Mouse (Mus musculus): ENCODE measurements at regions not wholly inside any gene's neighbourhood (a gene's known extent, or its start where the extent isn't known, plus 50 kb on each side); places are given as distances from the start of the nearest gene placed in this dataset.

- DNase-seq (ENCODE audit: low spot score) (no peak), ATAC-seq (ENCODE audit: insufficient read depth, low read depth) (no peak)
- Histone ChIP-seq H3K27me3 (ENCODE audit: control insufficient read depth, insufficient read depth, low read length) (no peaks in the 10 kb centered on the region), H3K9ac (replicated peaks; ENCODE audit: low read depth, low read length) (no peak overlapping the region), H3K4me2 (ENCODE audit: low read depth, low read length) (no peak overlapping the region), H3K4me1 (ENCODE audit: control insufficient read depth, insufficient read depth) (no peaks in the 10 kb centered on the region), H3K9me3 (replicated peaks; ENCODE audit: control insufficient read depth, low read length) (no peaks in the 10 kb centered on the region), H3K4me3 (ENCODE audit: low read depth, low read length) (no peak overlapping the region), H3K27ac (ENCODE audit: low read depth) (no peak overlapping the region), H3K36me3 (replicated peaks; ENCODE audit: control insufficient read depth, insufficient read depth, low read length) (no peaks in the 10 kb centered on the region)
- TF ChIP-seq EP300 (IDR thresholded peaks at IDR 0.05; ENCODE audit: low read depth), result no peak
- no peak for TF ChIP-seq CTCF (IDR thresholded peaks at IDR 0.05; ENCODE audit: low read depth)
- 74% methylated on average over 5 of the region's 5 CpGs for WGBS
Observed at GRCm38 (mm10) chr9:74556116-74556515, 305.6 kb upstream of the Onecut1 start.

GRCm38 (mm10) chr9:74592757-74593156 is 269.0 kb upstream of the Onecut1 start:
- H3K4me1 ChIP-seq (ENCODE audit: control insufficient read depth, insufficient read depth), result no peaks in the 10 kb centered on the region
- H3K27me3 ChIP-seq (ENCODE audit: control insufficient read depth, insufficient read depth, low read length), result no peaks in the 10 kb centered on the region
- no peak overlapping the region for H3K4me2 ChIP-seq (ENCODE audit: low read depth, low read length)
- ATAC-seq (ENCODE audit: insufficient read depth, low read depth) (no peak), DNase-seq (ENCODE audit: low spot score) (no peak)
- H3K9me3 ChIP-seq (replicated peaks; ENCODE audit: control insufficient read depth, low read length), result no peaks in the 10 kb centered on the region
- no peak for TF ChIP-seq CTCF (IDR thresholded peaks at IDR 0.05; ENCODE audit: low read depth)
- no peak for TF ChIP-seq EP300 (IDR thresholded peaks at IDR 0.05; ENCODE audit: low read depth)
- H3K36me3 ChIP-seq (replicated peaks; ENCODE audit: control insufficient read depth, insufficient read depth, low read length), result no peaks in the 10 kb centered on the region
- H3K27ac ChIP-seq (ENCODE audit: low read depth), result no peak overlapping the region
- no peak overlapping the region for H3K4me3 ChIP-seq (ENCODE audit: low read depth, low read length)
- H3K9ac ChIP-seq (replicated peaks; ENCODE audit: low read depth, low read length), result no peak overlapping the region
- 65% methylated on average over 4 of the region's 4 CpGs for WGBS

GRCm38 (mm10) chr9:74593970-74594369 is 267.8 kb upstream of the Onecut1 start:
- H3K36me3 ChIP-seq (replicated peaks; ENCODE audit: control insufficient read depth, insufficient read depth, low read length), result no peaks in the 10 kb centered on the region
- H3K4me2 ChIP-seq (ENCODE audit: low read depth, low read length), result no peak overlapping the region
- no peaks in the 10 kb centered on the region for H3K4me1 ChIP-seq (ENCODE audit: control insufficient read depth, insufficient read depth)
- H3K9me3 ChIP-seq (replicated peaks; ENCODE audit: control insufficient read depth, low read length), result no peaks in the 10 kb centered on the region
- DNase-seq (ENCODE audit: low spot score) (no peak), ATAC-seq (ENCODE audit: insufficient read depth, low read depth) (no peak)
- H3K4me3 ChIP-seq (ENCODE audit: low read depth, low read length), result no peak overlapping the region
- no peak overlapping the region for H3K9ac ChIP-seq (replicated peaks; ENCODE audit: low read depth, low read length)
- TF ChIP-seq EP300 (IDR thresholded peaks at IDR 0.05; ENCODE audit: low read depth) (no peak), CTCF (IDR thresholded peaks at IDR 0.05; ENCODE audit: low read depth) (no peak)
- no peaks in the 10 kb centered on the region for H3K27me3 ChIP-seq (ENCODE audit: control insufficient read depth, insufficient read depth, low read length)
- WGBS, result 78% methylated on average over 4 of the region's 4 CpGs
- H3K27ac ChIP-seq (ENCODE audit: low read depth), result no peak overlapping the region

GRCm38 (mm10) chr9:74604415-74604814 is 257.3 kb upstream of the Onecut1 start:
- ATAC-seq (ENCODE audit: insufficient read depth, low read depth), result no peak

GRCm38 (mm10) chr9:74621957-74622356 is 239.8 kb upstream of the Onecut1 start:
- TF ChIP-seq EP300 (IDR thresholded peaks at IDR 0.05; ENCODE audit: low read depth) (no peak), CTCF (IDR thresholded peaks at IDR 0.05; ENCODE audit: low read depth) (no peak)
- no peak overlapping the region for H3K27ac ChIP-seq (ENCODE audit: low read depth)
- H3K36me3 ChIP-seq (replicated peaks; ENCODE audit: control insufficient read depth, insufficient read depth, low read length), result no peaks in the 10 kb centered on the region
- H3K4me2 ChIP-seq (ENCODE audit: low read depth, low read length), result no peak overlapping the region
- ATAC-seq (ENCODE audit: insufficient read depth, low read depth) (no peak), DNase-seq (ENCODE audit: low spot score) (no peak)
- no peak overlapping the region for H3K9ac ChIP-seq (replicated peaks; ENCODE audit: low read depth, low read length)
- H3K4me1 ChIP-seq (ENCODE audit: control insufficient read depth, insufficient read depth), result no peaks in the 10 kb centered on the region
- no peaks in the 10 kb centered on the region for H3K27me3 ChIP-seq (ENCODE audit: control insufficient read depth, insufficient read depth, low read length)
- H3K4me3 ChIP-seq (ENCODE audit: low read depth, low read length), result no peak overlapping the region
- H3K9me3 ChIP-seq (replicated peaks; ENCODE audit: control insufficient read depth, low read length), result no peaks in the 10 kb centered on the region

More at GRCm38 (mm10) chr9:74604415-74604814, 257.3 kb upstream of the Onecut1 start:
- Histone ChIP-seq H3K9ac (replicated peaks; ENCODE audit: low read depth, low read length) (no peak overlapping the region), H3K36me3 (replicated peaks; ENCODE audit: control insufficient read depth, insufficient read depth, low read length) (no peaks in the 10 kb centered on the region), H3K4me1 (ENCODE audit: control insufficient read depth, insufficient read depth) (no peaks in the 10 kb centered on the region), H3K4me2 (ENCODE audit: low read depth, low read length) (no peak overlapping the region), H3K4me3 (ENCODE audit: low read depth, low read length) (no peak overlapping the region), H3K27me3 (ENCODE audit: control insufficient read depth, insufficient read depth, low read length) (no peaks in the 10 kb centered on the region), H3K27ac (ENCODE audit: low read depth) (no peak overlapping the region), H3K9me3 (replicated peaks; ENCODE audit: control insufficient read depth, low read length) (no peaks in the 10 kb centered on the region)
- 80% methylated on average over 1 of the region's 1 CpGs for WGBS
- no peak for DNase-seq (ENCODE audit: low spot score)
- TF ChIP-seq CTCF (IDR thresholded peaks at IDR 0.05; ENCODE audit: low read depth), result no peak
- TF ChIP-seq EP300 (IDR thresholded peaks at IDR 0.05; ENCODE audit: low read depth), result no peak

GRCm38 (mm10) chr9:74645394-74645793 is 216.3 kb upstream of the Onecut1 start:
- H3K4me1 ChIP-seq (ENCODE audit: control insufficient read depth, insufficient read depth), result no peaks in the 10 kb centered on the region
- TF ChIP-seq EP300 (IDR thresholded peaks at IDR 0.05; ENCODE audit: low read depth) (no peak), CTCF (IDR thresholded peaks at IDR 0.05; ENCODE audit: low read depth) (no peak)
- no peak overlapping the region for H3K4me2 ChIP-seq (ENCODE audit: low read depth, low read length)
- H3K9ac ChIP-seq (replicated peaks; ENCODE audit: low read depth, low read length), result no peak overlapping the region
- H3K9me3 ChIP-seq (replicated peaks; ENCODE audit: control insufficient read depth, low read length), result no peaks in the 10 kb centered on the region
- ATAC-seq (ENCODE audit: insufficient read depth, low read depth) (no peak), DNase-seq (ENCODE audit: low spot score) (no peak)
- no peaks in the 10 kb centered on the region for H3K36me3 ChIP-seq (replicated peaks; ENCODE audit: control insufficient read depth, insufficient read depth, low read length)
- no peak overlapping the region for H3K27ac ChIP-seq (ENCODE audit: low read depth)
- H3K27me3 ChIP-seq (ENCODE audit: control insufficient read depth, insufficient read depth, low read length), result no peaks in the 10 kb centered on the region
- 55% methylated on average over 2 of the region's 2 CpGs for WGBS
- no peak overlapping the region for H3K4me3 ChIP-seq (ENCODE audit: low read depth, low read length)

Data from heart, postnatal 0 days (tissue).